Mouse (Mus musculus) embryonic facial prominence, embryonic 12.5 days (tissue): ENCODE data around the gene Slc7a4. TPM values are rescaled to one million over a fixed set of nuclear protein-coding genes. Genes with fewer than 3 reads are reported as not detected.
"Not testable (repeated sequence)": the region's sequence is repeated elsewhere in the genome, so short reads cannot be mapped to it uniquely, and the experiment has no call there.

Source experiments
- ATAC-seq: fragments of 200-750 bp; cut with Nextera tagmentation; 2 replicates; pipeline ENCODE4 v1.8.0; 2017; ENCODE audit not compliant: insufficient number of reproducible peaks, insufficient read depth, low FRiP score, low TSS enrichment
- H3K27ac ChIP-seq: fragments of 300-500 bp; sonication (generic); 2 replicates; pipeline ENCODE4 v1.5.1; 2016; ENCODE audit warnings: mild to moderate bottlenecking
- H3K27me3 ChIP-seq: fragments of 300-500 bp; sonication (generic); 2 replicates; pipeline ENCODE4 v1.6.1; 2016; ENCODE audit warnings: mild to moderate bottlenecking, moderate library complexity
- H3K36me3 ChIP-seq: fragments of 300-500 bp; sonication (generic); 2 replicates; pipeline ENCODE4 v1.6.1; 2016; ENCODE audit warnings: mild to moderate bottlenecking
- H3K4me1 ChIP-seq: fragments of 300-500 bp; sonication (generic); 2 replicates; pipeline ENCODE4 v1.6.1; 2016
- H3K4me2 ChIP-seq: fragments of 300-500 bp; sonication (generic); replicated peaks from 2 replicates; pipeline ENCODE4 v1.6.1; 2016; ENCODE audit warnings: mild to moderate bottlenecking, moderate library complexity
- H3K4me3 ChIP-seq: fragments of 300-500 bp; sonication (generic); 2 replicates; pipeline ENCODE4 v1.5.1; 2016; ENCODE audit warnings: mild to moderate bottlenecking
- H3K9ac ChIP-seq: fragments of 300-500 bp; sonication (generic); 2 replicates; pipeline ENCODE4 v1.6.1; 2016; ENCODE audit warnings: mild to moderate bottlenecking, moderate library complexity
- H3K9me3 ChIP-seq: fragments of 300-500 bp; sonication (generic); 2 replicates; pipeline ENCODE4 v1.6.1; 2016; ENCODE audit warnings: mild to moderate bottlenecking, moderate library complexity
- WGBS: fragments of 180-500 bp; shearing (Covaris S2); methylation state at CpG from one replicate; pipeline ENCODE4 v1.1.7; 2016; 5-methylcytosine and 5-hydroxymethylcytosine counted together
- polyA plus RNA-seq: library from polyadenylated mRNA; unstranded; fragments of >200 nt; fragmentation: Nextera tagmentation; extraction: Ambion mirVana; gene quantifications from 2 replicates; pipeline ENCODE4 v1.2.1, GENCODE M21; 2016

Slc7a4 gene
- polyA plus RNA-seq, 1 experiment from 2014 or later: 3.7 TPM

- Histone ChIP-seq H3K27ac (0 out of 2 replicates have a peak within 1 kb of the TSS, but pooled peaks have one; percentile 17), H3K4me1 (peaks cover 31% of the 10 kb centered on the region), H3K4me3 (peak within 1 kb of the TSS; percentile 28), H3K27me3 (peaks cover 18% of the 10 kb centered on the region), H3K36me3 (no peaks in the 10 kb centered on the region), H3K4me2 (peak within 1 kb of the TSS; percentile 49), H3K9me3 (no peaks in the 10 kb centered on the region), H3K9ac (no peak within 1 kb of the TSS; the same call in 1 of the 2 replicates)
- ATAC-seq: 0 out of 2 replicates have a peak, but pooled peaks have one; percentile 53
- WGBS: under 1% methylated on average over 22 of the region's 22 CpGs
These were observed 21.8 kb downstream of the Slc7a4 start, which contains the start of gene Lrrc74b for GRCm38 (mm10) chr16:17561128-17561750. Lrrc74b (minus strand) TSS chr16:17561247.

GRCm38 (mm10) chr16:17559396-17560027 lies 23.5 kb downstream of the Slc7a4 start:
- Histone ChIP-seq H3K27ac (no peak overlapping the region), H3K36me3 (no peaks in the 10 kb centered on the region), H3K4me1 (peaks cover 38% of the 10 kb centered on the region), H3K27me3 (peaks cover 18% of the 10 kb centered on the region), H3K9me3 (no peaks in the 10 kb centered on the region), H3K9ac (no peak overlapping the region), H3K4me3 (no peak overlapping the region), H3K4me2 (peak overlapping the region; percentile 25; the same call in 1 of the 2 replicates)
- no peak for ATAC-seq
- 61% methylated on average over 9 of the region's 9 CpGs for WGBS

GRCm38 (mm10) chr16:17558811-17559210 lies 24.2 kb downstream of the Slc7a4 start:
- Histone ChIP-seq H3K36me3 (no peaks in the 10 kb centered on the region), H3K4me2 (peak overlapping the region; percentile 25), H3K9me3 (no peaks in the 10 kb centered on the region), H3K9ac (no peak overlapping the region), H3K4me1 (peaks cover 45% of the 10 kb centered on the region), H3K27me3 (peaks cover 18% of the 10 kb centered on the region), H3K4me3 (no peak overlapping the region), H3K27ac (no peak overlapping the region)
- WGBS: 1% methylated on average over 5 of the region's 5 CpGs
- no peak for ATAC-seq

GRCm38 (mm10) chr16:17557947-17558480 lies 25.0 kb downstream of the Slc7a4 start:
- H3K9ac ChIP-seq: no peak overlapping the region
- H3K27ac ChIP-seq: no peak overlapping the region
- H3K36me3 ChIP-seq: no peaks in the 10 kb centered on the region
- 2% methylated on average over 5 of the region's 5 CpGs for WGBS
- peaks cover 48% of the 10 kb centered on the region for H3K4me1 ChIP-seq
- no peak overlapping the region for H3K4me3 ChIP-seq
- no peaks in the 10 kb centered on the region for H3K9me3 ChIP-seq
- ATAC-seq: no peak
- H3K4me2 ChIP-seq: no peak overlapping the region
- peaks cover 18% of the 10 kb centered on the region for H3K27me3 ChIP-seq

- Histone ChIP-seq H3K4me3 (no peak overlapping the region), H3K4me2 (no peak overlapping the region), H3K9me3 (no peaks in the 10 kb centered on the region), H3K9ac (no peak overlapping the region), H3K36me3 (no peaks in the 10 kb centered on the region), H3K27me3 (peaks cover 11% of the 10 kb centered on the region), H3K4me1 (peaks cover 44% of the 10 kb centered on the region), H3K27ac (no peak overlapping the region)
- 57% methylated on average over 4 of the region's 4 CpGs for WGBS
- no peak for ATAC-seq
These were observed 26.1 kb downstream of the Slc7a4 start for GRCm38 (mm10) chr16:17556907-17557306.

- Histone ChIP-seq H3K4me2 (no peak overlapping the region), H3K4me1 (peaks cover 37% of the 10 kb centered on the region), H3K27ac (no peak overlapping the region), H3K4me3 (no peak overlapping the region), H3K27me3 (peaks cover 11% of the 10 kb centered on the region), H3K9me3 (no peaks in the 10 kb centered on the region), H3K36me3 (no peaks in the 10 kb centered on the region), H3K9ac (no peak overlapping the region)
- ATAC-seq: no peak
- 79% methylated on average over 4 of the region's 4 CpGs for WGBS
These were observed 26.8 kb downstream of the Slc7a4 start for GRCm38 (mm10) chr16:17556180-17556579.

GRCm38 (mm10) chr16:17554702-17555101 lies 28.3 kb downstream of the Slc7a4 start:
- ATAC-seq, H3K4me3 ChIP-seq: not testable (repeated sequence)
- WGBS: 19% methylated on average over 4 of the region's 4 CpGs

GRCm38 (mm10) chr16:17553910-17554685 lies 28.9 kb downstream of the Slc7a4 start:
- 11% methylated on average over 18 of the region's 18 CpGs for WGBS
- Histone ChIP-seq H3K4me3 (peak overlapping the region; percentile 6; the same call in 1 of the 2 replicates), H3K9me3 (no peaks in the 10 kb centered on the region), H3K4me2 (peak overlapping the region; percentile 40), H3K4me1 (peaks cover 28% of the 10 kb centered on the region), H3K36me3 (no peaks in the 10 kb centered on the region), H3K27ac (peak overlapping the region; percentile 71), H3K27me3 (no peaks in the 10 kb centered on the region), H3K9ac (no peak overlapping the region)
- ATAC-seq: peak; percentile 90

More at GRCm38 (mm10) chr16:17554702-17555101, 28.3 kb downstream of the Slc7a4 start:
- H3K9ac ChIP-seq, H3K36me3 ChIP-seq, H3K27me3 ChIP-seq, H3K9me3 ChIP-seq: not testable (repeated sequence)
- peak overlapping the region; percentile 71; the same call in 1 of the 2 replicates for H3K27ac ChIP-seq
- peak overlapping the region; percentile 40 for H3K4me2 ChIP-seq
- peaks cover 30% of the 10 kb centered on the region for H3K4me1 ChIP-seq

GRCm38 (mm10) chr16:17552837-17553236 lies 30.2 kb downstream of the Slc7a4 start:
- 80% methylated on average over 7 of the region's 7 CpGs for WGBS
- Histone ChIP-seq H3K9ac (no peak overlapping the region), H3K27me3 (no peaks in the 10 kb centered on the region), H3K36me3 (no peaks in the 10 kb centered on the region), H3K4me2 (no peak overlapping the region), H3K4me1 (peaks cover 17% of the 10 kb centered on the region), H3K4me3 (no peak overlapping the region), H3K9me3 (no peaks in the 10 kb centered on the region), H3K27ac (no peak overlapping the region)
- ATAC-seq: no peak

GRCm38 (mm10) chr16:17542632-17543031 lies 40.4 kb downstream of the Slc7a4 start:
- Histone ChIP-seq H3K9me3 (no peaks in the 10 kb centered on the region), H3K4me2 (no peak overlapping the region), H3K27ac (no peak overlapping the region), H3K27me3 (0 out of 2 replicates have a peak, but pooled peaks cover 3% of the 10 kb centered on the region), H3K4me1 (no peaks in the 10 kb centered on the region), H3K4me3 (no peak overlapping the region), H3K36me3 (no peaks in the 10 kb centered on the region), H3K9ac (no peak overlapping the region)
- no peak for ATAC-seq
- 82% methylated on average over 2 of the region's 2 CpGs for WGBS

GRCm38 (mm10) chr16:17536584-17536983 lies 46.4 kb downstream of the Slc7a4 start:
- no peak overlapping the region for H3K4me3 ChIP-seq
- H3K36me3 ChIP-seq: no peaks in the 10 kb centered on the region
- H3K4me1 ChIP-seq: 0 out of 2 replicates have a peak, but pooled peaks cover 4% of the 10 kb centered on the region
- 0 out of 2 replicates have a peak, but pooled peaks cover 3% of the 10 kb centered on the region for H3K27me3 ChIP-seq
- no peak overlapping the region for H3K4me2 ChIP-seq
- no peaks in the 10 kb centered on the region for H3K9me3 ChIP-seq
- 85% methylated on average over 3 of the region's 3 CpGs for WGBS
- H3K27ac ChIP-seq: no peak overlapping the region
- ATAC-seq: no peak
- H3K9ac ChIP-seq: no peak overlapping the region
